Mouse (Mus musculus): ENCODE results near the gene Pank3. TPM values are rescaled to one million over a fixed set of nuclear protein-coding genes. Genes with fewer than 3 reads are reported as not detected.

Gene Pank3
- polyA plus RNA-seq (2012; rRNA removed) = 27.4 and 32.7 TPM in 2 replicates

DNA sequence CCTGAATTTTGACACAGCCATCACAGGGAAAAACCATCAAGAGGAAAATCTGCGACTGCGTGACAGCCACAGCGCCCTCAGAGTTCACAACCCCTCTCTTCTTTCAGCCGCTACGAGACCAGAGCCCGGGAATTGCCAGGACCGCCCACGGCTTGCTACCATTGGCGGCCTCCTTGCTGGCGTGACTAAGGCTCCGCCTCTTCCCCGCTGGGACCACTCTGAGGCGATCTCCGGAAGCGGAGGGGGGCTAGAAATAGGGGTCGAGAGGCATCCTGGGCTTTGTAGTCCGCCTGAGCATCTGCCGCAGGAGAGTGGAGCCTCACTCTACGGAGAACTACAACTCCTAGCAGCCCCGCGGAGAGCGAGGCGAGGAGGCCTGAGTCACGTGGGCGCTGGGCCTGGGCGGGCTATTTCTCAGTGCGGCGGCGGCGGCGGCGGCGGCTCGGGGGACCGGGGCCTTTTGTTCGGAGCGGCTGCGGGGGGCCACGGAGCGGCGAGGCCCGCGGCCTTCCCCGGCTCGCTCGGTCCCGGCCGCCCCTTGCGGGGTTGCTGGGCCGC is at the start of gene Pank3:
TSS of gene Pank3 (plus strand) at position 297 of the 558 bp plus-strand sequence.

DNA sequence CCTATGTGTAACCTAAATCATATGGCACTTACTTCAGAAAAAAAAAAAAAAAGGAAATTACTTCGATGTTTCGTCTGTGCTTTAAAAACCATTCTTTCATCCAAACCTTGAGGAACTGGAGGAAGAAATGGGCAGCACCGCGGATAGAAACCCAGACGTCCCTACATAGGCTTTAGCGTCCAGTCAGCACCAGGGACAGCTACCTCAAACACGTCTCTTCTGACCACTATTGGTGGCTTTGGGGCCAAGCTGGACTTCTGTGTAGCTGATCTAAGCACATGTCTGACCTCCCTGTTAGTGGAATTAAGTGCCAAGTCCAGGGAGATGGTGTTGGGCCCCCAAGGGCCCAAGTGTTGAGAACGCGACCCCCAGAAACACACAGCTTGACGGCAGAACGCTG is 29.6 kb downstream of the Pank3 start, which contains the start of gene Fbll1:
TSS of gene Fbll1 (minus strand) at position 11 of the 400 bp plus-strand sequence.

DNA sequence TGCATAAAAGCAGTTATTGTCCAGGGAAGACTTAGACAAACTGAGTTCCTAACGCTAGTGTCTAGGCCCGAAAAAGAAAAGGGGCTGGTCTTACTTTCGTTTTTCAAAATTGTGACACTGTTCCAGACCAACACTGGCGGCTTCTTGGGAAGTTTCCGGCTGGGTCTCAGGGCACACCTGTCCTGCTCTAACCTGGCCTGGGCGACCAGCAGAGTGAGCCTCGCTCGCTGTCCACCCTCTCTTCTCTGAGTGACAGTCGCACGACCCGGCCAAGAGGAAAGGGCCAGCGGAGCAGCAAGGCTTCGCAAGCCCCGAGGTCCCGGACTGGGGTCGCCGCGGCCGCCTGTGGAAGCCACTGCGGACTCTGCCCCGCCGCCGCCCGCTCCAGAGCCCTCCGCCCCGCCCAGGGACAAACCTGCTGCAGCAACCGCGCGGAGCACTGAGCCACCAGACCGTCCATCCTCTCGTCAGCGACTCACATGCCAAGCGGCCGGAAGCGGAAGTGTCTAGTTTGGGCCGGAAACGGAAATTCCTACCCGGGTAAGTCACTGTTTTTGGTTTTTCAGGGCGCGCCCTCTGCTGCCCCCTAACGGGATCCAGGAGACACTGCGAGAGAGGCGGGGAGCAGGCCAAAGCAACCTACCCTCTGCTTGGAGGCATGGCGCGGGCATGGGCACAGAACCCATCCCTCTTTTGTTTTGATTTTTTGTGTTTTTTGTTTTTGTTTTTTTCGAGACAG is 64.9 kb downstream of the Pank3 start, which contains the start of gene Rars:
TSS of gene Rars (minus strand) at position 485 of the 739 bp plus-strand sequence.

Other genes with a start within 250 kb of the Pank3 start
- gene Fbll1, start 29.4 kb downstream of the Pank3 start, polyA plus RNA-seq (2012; rRNA removed) = 58.7 and 66.2 TPM in 2 replicates
- 66.1 and 71.3 TPM in 2 replicates for gene Rars, start 65.0 kb downstream of the Pank3 start, polyA plus RNA-seq (2012; rRNA removed)
- gene Wwc1, start 211.0 kb downstream of the Pank3 start, polyA plus RNA-seq (2012; rRNA removed) = 34.0 and 47.2 TPM in 2 replicates

Data from central nervous system, embryonic 14 days (tissue).